Mouse (Mus musculus): Measurements from ENCODE around the gene Ctrl.
A peak's percentile ranks its signal among the peaks of the same experiment; 100 is the strongest.
"Not testable (repeated sequence)": the region's sequence is repeated elsewhere in the genome, so short reads cannot be mapped to it uniquely, and the experiment has no call there.

The Ctrl gene

DNA sequence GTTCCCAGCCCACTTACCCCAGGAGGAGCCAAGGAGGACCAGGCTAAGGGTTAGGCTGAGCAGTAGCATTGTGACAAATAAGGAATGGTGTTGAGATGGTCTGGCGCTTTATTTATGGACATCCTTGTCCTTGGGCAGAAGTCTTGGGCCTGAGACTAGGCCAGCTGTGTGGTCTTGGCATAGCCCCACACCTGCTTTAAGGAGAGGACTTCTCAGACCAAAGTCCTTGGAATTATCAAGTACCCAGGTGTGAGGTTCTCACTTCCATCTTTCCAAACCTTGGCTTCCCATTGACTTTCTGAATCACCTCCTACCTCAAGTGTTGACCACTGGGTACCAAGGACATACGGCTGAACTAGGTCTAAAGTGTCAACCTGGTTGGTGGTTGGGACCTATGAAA is at the start of gene Ctrl:
Ctrl (minus strand) TSS at position 101 of the 400 bp plus-strand sequence.
- no peak for DNase-seq

DNA sequence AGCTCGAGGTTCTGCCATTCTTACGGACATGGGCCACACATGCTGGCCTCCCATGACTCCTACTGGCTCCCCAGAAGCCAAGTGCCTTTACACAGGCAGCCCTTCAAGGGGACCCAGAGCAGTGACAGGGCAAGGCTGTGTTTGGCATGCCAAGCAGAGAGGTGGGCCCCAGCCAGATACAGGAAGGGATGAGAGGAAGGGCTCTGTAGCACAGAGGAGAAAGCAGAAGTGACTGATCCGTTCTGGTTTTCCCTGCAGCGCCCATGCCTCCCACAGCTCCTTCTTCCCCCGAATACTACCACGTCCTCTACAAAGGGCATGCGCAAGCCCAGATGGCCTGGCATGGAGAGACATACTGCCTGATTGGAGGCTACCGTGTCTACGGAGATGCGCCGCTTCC is 49.7 kb upstream of the Ctrl start:
- DNase-seq = not testable (repeated sequence)

DNA sequence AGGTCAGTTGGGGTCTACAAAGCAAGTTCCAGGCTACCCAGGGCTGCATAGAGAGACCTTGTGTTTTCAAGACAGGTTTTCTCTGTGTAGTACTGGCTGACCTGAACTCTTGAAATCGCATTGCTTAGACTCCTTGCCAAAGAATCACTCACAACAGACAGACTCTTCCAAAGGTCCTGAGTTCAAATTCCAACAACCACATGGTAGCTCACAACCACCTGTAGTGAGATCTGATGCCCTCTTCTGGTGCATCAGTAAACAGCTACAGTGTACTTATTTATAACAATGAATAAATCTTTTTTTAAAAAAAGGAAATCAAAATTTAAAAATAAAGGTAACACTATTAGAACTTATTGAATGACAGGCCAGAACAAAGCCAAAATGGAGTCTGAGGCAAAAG is 47.5 kb upstream of the Ctrl start:
- no peak for DNase-seq

- DNase-seq = no peak
These were observed 45.7 kb upstream of the Ctrl start, which contains the start of gene Dpep3 for GRCm38 (mm10) chr8:105979325-105979724. TSS of gene Dpep3 (minus strand) at chr8:105979429.

- no peak for DNase-seq
These were observed 41.7 kb upstream of the Ctrl start for GRCm38 (mm10) chr8:105975363-105975762.

DNA sequence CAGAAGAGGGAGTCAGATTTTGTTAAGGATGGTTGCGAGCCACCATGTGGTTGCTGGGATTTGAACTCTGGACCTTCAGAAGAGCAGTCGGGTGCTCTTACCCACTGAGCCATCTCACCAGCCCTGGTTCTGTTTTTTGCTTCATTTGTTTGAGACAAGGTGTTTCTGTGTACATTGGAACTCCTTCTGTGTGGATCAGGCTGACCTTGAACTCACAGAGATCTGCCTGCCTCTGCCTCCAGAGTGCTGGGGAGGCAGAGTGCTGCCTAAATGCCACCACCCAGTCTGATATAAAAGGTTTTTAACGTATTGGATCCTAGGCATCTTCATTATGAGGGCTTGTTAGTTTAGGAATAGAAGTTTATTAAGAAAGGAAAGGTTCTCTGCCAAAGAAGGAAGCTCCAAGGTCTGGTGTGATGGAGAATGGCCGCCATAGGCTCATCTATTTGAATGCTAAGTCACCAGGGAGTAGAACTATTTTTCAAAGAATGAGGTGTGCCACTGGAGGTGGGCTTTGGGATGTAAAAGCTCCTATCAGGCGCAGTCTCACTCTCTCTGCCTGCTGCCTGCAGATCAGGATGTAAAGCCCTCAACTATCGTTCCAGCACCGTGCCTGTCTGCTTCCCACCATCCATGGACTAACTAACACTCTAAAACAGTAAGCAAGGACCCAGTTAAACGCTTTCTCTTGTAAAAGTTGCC is 37.5 kb upstream of the Ctrl start:
- DNase-seq = no peak

- DNase-seq = no peak
These were observed 35.7 kb upstream of the Ctrl start for GRCm38 (mm10) chr8:105969367-105969766.

DNA sequence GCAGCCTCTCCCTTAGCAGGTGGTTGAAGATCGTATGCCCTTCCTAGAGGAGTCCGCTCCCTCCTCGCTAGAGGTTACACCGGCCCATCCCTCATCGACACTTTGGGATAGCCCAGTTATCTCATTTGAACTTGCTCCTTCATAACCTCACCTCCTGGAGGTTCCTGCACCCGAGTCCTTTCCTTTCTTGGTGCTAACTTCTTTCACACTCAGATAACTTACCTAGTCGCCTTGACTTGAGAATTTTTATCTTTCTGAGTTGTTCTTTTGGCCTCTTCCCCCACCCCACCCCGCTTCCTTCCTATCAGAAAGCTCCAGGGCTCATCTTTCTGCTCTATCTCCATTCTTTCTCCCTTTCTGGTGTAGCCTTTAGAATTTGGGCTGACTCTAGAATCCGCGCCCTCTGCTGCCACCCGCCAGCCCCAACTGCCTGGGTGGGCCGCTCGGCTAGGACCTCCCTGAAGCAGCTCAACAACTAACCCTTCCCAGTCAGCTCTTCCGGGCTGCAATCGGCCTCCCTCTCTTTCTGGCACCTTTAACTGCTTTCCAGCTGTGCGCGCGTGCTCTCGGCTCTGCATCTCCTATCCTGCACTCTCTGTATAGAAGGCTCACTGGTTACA is 33.1 kb upstream of the Ctrl start:
- peak; percentile 73 for DNase-seq

DNA sequence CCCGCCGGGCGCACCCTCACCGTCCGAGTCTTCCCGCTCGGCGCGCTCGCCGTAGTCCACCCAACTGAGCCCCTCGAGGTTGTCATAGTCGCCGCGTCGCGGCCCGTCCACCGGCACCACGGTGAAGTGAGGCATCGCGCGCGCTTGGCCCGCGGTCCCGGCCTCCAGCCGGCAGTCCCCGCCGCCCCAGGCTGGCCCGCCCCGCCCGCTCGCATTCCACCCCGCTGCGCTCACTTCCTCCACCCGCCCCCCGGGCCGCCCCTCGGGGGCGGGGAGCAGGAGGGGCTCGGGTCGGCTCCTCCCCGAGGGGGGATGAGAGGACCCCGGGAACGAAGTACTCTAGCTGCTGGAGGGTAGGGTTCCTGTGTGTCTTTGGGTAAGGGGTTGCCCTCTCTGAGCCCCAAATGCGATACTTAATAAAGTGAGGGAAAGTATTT is 32.3 kb upstream of the Ctrl start, which contains the start of gene Slc12a4:
Slc12a4 (minus strand) TSS at position 193 of the 437 bp plus-strand sequence.
- DNase-seq = peak; percentile 93

GRCm38 (mm10) chr8:105965266-105965904 is 31.7 kb upstream of the Ctrl start:
- peak; percentile 75 for DNase-seq

DNA sequence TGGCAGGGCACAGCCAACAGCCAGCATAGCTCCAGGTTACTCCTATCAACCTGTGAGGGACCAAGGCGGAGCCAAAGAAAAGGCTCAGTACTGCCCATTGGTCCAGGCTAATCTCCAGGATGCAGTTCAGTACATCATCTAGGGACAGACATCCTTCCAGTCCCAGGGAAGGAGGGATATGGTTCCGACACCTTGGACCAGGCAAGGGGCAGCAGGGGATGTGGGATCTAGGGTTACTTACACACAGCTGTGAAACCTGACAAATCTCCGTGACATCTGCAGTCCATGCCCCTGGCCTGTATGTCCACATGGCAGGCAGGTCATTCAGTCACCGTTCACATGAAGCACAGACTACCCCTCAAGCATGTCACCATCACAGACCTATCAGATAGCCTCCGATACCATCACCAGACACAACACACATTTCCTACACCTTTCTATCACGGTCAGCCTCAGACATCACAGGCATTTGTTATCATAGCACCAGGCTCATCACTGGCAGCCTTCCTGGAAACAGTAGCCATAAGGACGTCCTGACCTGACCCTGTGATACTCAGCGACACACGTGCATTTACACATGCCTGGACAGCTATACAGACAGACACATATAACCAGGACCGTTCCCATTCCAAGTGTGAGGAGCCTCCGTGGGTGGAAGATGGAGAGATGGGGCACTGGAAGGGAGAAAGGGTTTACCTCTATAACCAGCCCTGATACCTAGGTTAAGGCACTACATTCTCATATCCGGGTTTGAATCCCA is 31.0 kb upstream of the Ctrl start:
- DNase-seq = no peak

GRCm38 (mm10) chr8:105961536-105961935 is 27.9 kb upstream of the Ctrl start:
- DNase-seq = no peak

GRCm38 (mm10) chr8:105961101-105961500 is 27.4 kb upstream of the Ctrl start:
- peak; percentile 8 for DNase-seq

DNA sequence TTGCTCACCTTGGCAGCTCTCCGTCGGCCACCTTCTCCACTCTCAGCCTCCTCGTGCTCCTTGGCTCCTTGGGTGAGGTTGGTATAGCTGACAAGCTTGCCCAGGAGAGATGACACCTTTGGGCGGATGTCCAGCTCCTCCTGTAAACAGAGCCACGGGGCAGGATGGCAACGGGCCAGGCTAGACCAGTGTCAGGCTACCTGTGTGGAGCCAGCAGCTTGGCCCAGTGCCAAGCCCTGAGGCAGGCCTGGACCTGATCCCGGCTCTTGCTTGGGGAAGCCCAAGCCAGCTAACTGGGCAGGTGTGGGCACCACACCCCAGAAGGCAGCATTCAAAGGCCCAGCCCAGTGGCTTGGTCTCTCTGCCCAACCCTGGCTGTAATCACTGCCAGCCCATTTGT is 25.7 kb upstream of the Ctrl start:
- peak; percentile 89 for DNase-seq

DNA sequence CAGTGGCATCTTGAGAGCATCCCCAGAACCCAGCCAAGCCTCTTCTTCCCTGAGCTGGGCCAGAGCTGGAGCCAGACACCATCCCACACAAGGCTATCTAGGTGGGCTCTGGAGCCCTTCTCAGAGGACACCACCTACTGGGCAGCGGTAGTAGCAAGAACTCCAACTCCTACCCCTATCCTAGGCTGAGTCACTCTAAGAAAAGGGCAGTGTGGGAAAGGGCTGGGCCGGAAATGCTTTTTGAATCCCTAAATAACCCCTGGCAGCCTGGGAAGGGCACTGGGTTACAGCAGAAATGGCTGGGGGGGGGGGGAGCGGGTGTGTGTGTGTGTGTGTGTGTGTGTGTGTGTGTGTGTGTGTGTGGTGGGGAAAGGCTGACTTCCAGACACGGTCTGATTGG is 24.2 kb upstream of the Ctrl start:
- DNase-seq = peak; percentile 71

DNA sequence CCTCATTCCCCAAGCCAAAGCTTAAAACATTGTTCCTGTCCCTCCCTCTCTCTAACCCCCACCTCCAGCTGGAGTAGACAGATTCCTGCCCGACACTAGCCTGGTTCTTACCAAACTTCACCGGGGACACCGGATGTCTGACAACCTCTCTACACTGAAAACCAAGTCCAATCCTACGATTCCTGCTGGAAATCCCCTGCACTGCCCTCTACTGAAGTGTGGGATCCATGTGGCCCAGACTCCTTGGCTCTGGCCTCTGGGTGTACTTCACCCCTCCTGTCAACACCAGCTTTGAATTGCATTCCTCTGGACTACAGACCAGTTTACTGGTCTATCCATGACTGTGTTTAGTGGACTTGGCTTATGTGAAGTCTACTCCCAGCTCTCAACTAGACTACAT is 22.9 kb upstream of the Ctrl start:
- no peak for DNase-seq

- DNase-seq = peak; percentile 80
These were observed 17.5 kb upstream of the Ctrl start for GRCm38 (mm10) chr8:105951057-105951659.

DNA sequence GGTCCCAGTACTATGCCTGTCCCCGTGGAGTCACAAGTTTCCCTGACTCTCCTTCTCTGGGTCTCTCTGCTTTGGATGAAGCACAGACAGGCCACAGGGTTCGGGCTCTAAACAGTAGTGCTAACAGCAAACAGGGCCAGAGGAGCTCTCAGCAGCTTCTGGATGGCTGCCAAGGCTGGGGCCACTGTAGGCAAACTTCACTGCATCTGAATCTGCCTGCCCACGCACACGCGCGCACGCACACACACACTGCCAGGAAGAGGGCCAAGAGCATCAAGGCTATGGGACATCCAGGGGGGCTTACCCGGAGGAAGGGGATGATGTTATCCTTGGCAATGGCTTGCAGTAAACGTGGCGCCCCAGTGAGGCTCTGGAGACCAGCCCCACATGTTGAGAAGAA is 15.7 kb upstream of the Ctrl start:
- DNase-seq = peak; percentile 85

DNA sequence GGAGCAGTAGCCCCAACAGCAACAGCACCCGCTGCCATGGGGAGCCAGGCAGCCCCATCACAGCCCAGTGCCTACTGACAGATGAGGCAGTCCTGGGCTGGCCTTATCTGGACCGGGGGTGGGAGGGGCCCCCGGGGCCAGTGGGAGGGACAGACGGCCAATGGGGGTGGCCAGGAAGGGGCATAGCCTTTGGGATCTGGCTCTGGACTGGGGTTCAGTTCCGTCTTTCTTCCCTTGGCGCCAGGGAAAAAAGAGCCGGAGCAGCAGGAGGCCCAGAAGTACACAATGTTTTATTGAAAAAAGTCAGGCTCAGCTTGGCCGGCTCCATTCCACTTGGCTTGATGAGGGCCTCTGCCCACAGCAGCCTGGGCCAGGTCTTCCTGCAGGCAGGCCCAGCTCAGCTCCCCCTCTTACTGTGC is 9.7 kb upstream of the Ctrl start, which contains the start of gene Lcat:
Lcat (minus strand) TSS at position 62 of the 419 bp plus-strand sequence.
- no peak for DNase-seq

GRCm38 (mm10) chr8:105942542-105942941 is 8.9 kb upstream of the Ctrl start:
- DNase-seq = no peak

- no peak for DNase-seq
These were observed 8.4 kb upstream of the Ctrl start for GRCm38 (mm10) chr8:105942026-105942425.

DNA sequence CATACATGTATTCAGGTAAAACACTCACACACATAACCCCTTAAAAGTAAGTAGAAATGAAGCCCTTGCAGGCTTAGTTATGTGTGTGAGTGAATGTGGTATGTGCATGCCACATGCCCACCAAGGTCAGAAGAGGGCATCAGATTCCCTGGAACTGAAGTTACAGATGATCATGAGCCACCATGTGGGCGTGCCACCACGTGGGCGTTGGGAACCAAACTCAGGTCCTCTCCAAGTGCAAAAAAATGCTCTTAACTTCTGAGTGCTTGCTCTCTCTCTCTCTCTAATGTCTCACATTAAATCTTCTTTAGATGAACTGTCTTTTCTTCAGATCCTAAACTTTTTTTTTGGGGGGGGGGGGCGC is 4.6 kb upstream of the Ctrl start, which contains the start of gene Psmb10:
Psmb10 (minus strand) TSS at position 139 of the 364 bp plus-strand sequence.
- DNase-seq = peak; percentile 53
